Mouse (Mus musculus): ENCODE results near the gene Desi2. TPM values are rescaled to one million over a fixed set of nuclear protein-coding genes. Genes with fewer than 3 reads are reported as not detected.
"Not testable (repeated sequence)": the region's sequence is repeated elsewhere in the genome, so short reads cannot be mapped to it uniquely, and the experiment has no call there.

The Desi2 gene
- polyA plus RNA-seq, 1 experiment from 2014 or later = 18.2 TPM

- H3K4me3 ChIP-seq (ENCODE audit: low read depth, low read length) = no peak overlapping the region
- no peak for DNase-seq (ENCODE audit: low spot score)
- no peaks in the 10 kb centered on the region for H3K36me3 ChIP-seq (ENCODE audit: control insufficient read depth, insufficient read depth, low read length)
- H3K4me1 ChIP-seq (replicated peaks; ENCODE audit: control insufficient read depth, insufficient read depth, low read length) = no peaks in the 10 kb centered on the region
- no peak overlapping the region for H3K27ac ChIP-seq (ENCODE audit: low read depth, low read length)
- H3K27me3 ChIP-seq (ENCODE audit: control insufficient read depth, insufficient read depth, low read length) = no peaks in the 10 kb centered on the region
- no peak for ATAC-seq (ENCODE audit: low FRiP score)
- H3K4me2 ChIP-seq (replicated peaks; ENCODE audit: low read depth, low read length) = no peak overlapping the region
- no peak overlapping the region for H3K9ac ChIP-seq (ENCODE audit: low read depth, low read length)
- H3K9me3 ChIP-seq (ENCODE audit: control insufficient read depth, low read length) = no peaks in the 10 kb centered on the region
Measured at GRCm38 (mm10) chr1:178209966-178210365, 22.7 kb downstream of the Desi2 start.

GRCm38 (mm10) chr1:178217157-178217556 lies 29.9 kb downstream of the Desi2 start:
- no peaks in the 10 kb centered on the region for H3K36me3 ChIP-seq (ENCODE audit: control insufficient read depth, insufficient read depth, low read length)
- no peak overlapping the region for H3K4me3 ChIP-seq (ENCODE audit: low read depth, low read length)
- no peaks in the 10 kb centered on the region for H3K27me3 ChIP-seq (ENCODE audit: control insufficient read depth, insufficient read depth, low read length)
- no peaks in the 10 kb centered on the region for H3K4me1 ChIP-seq (replicated peaks; ENCODE audit: control insufficient read depth, insufficient read depth, low read length)
- no peaks in the 10 kb centered on the region for H3K9me3 ChIP-seq (ENCODE audit: control insufficient read depth, low read length)
- no peak overlapping the region for H3K9ac ChIP-seq (ENCODE audit: low read depth, low read length)
- no peak overlapping the region for H3K27ac ChIP-seq (ENCODE audit: low read depth, low read length)
- DNase-seq (ENCODE audit: low spot score) (no peak), ATAC-seq (ENCODE audit: low FRiP score) (no peak)
- no peak overlapping the region for H3K4me2 ChIP-seq (replicated peaks; ENCODE audit: low read depth, low read length)

- no peak overlapping the region for H3K9ac ChIP-seq (ENCODE audit: low read depth, low read length)
- no peak for DNase-seq (ENCODE audit: low spot score)
- no peaks in the 10 kb centered on the region for H3K9me3 ChIP-seq (ENCODE audit: control insufficient read depth, low read length)
- no peaks in the 10 kb centered on the region for H3K4me1 ChIP-seq (replicated peaks; ENCODE audit: control insufficient read depth, insufficient read depth, low read length)
- no peak overlapping the region for H3K27ac ChIP-seq (ENCODE audit: low read depth, low read length)
- no peak overlapping the region for H3K4me3 ChIP-seq (ENCODE audit: low read depth, low read length)
- H3K4me2 ChIP-seq (replicated peaks; ENCODE audit: low read depth, low read length) = no peak overlapping the region
- H3K36me3 ChIP-seq (ENCODE audit: control insufficient read depth, insufficient read depth, low read length) = no peaks in the 10 kb centered on the region
- no peak for ATAC-seq (ENCODE audit: low FRiP score)
- H3K27me3 ChIP-seq (ENCODE audit: control insufficient read depth, insufficient read depth, low read length) = no peaks in the 10 kb centered on the region
Measured at GRCm38 (mm10) chr1:178218305-178218704, 31.1 kb downstream of the Desi2 start.

- H3K4me1 ChIP-seq (replicated peaks; ENCODE audit: control insufficient read depth, insufficient read depth, low read length) = no peaks in the 10 kb centered on the region
- WGBS = 87% methylated on average over 5 of the region's 5 CpGs
- H3K36me3 ChIP-seq (ENCODE audit: control insufficient read depth, insufficient read depth, low read length) = no peaks in the 10 kb centered on the region
- DNase-seq (ENCODE audit: low spot score) = no peak
- no peak overlapping the region for H3K27ac ChIP-seq (ENCODE audit: low read depth, low read length)
- no peaks in the 10 kb centered on the region for H3K9me3 ChIP-seq (ENCODE audit: control insufficient read depth, low read length)
- no peak overlapping the region for H3K4me3 ChIP-seq (ENCODE audit: low read depth, low read length)
- H3K27me3 ChIP-seq (ENCODE audit: control insufficient read depth, insufficient read depth, low read length) = no peaks in the 10 kb centered on the region
- no peak for ATAC-seq (ENCODE audit: low FRiP score)
- no peak overlapping the region for H3K4me2 ChIP-seq (replicated peaks; ENCODE audit: low read depth, low read length)
- H3K9ac ChIP-seq (ENCODE audit: low read depth, low read length) = no peak overlapping the region
Measured at GRCm38 (mm10) chr1:178219166-178220077, 32.2 kb downstream of the Desi2 start.

GRCm38 (mm10) chr1:178228888-178229287 lies 41.7 kb downstream of the Desi2 start:
- H3K9ac ChIP-seq (ENCODE audit: low read depth, low read length); H3K4me2 ChIP-seq (replicated peaks; ENCODE audit: low read depth, low read length); DNase-seq (ENCODE audit: low spot score); H3K4me1 ChIP-seq (replicated peaks; ENCODE audit: control insufficient read depth, insufficient read depth, low read length); ATAC-seq (ENCODE audit: low FRiP score); H3K27ac ChIP-seq (ENCODE audit: low read depth, low read length); H3K4me3 ChIP-seq (ENCODE audit: low read depth, low read length); H3K36me3 ChIP-seq (ENCODE audit: control insufficient read depth, insufficient read depth, low read length); H3K9me3 ChIP-seq (ENCODE audit: control insufficient read depth, low read length); H3K27me3 ChIP-seq (ENCODE audit: control insufficient read depth, insufficient read depth, low read length): not testable (repeated sequence)
- WGBS = 94% methylated on average over 4 of the region's 4 CpGs

GRCm38 (mm10) chr1:178234109-178234508 lies 46.9 kb downstream of the Desi2 start:
- Histone ChIP-seq H3K4me1 (replicated peaks; ENCODE audit: control insufficient read depth, insufficient read depth, low read length) (no peaks in the 10 kb centered on the region), H3K9ac (ENCODE audit: low read depth, low read length) (no peak overlapping the region), H3K4me3 (ENCODE audit: low read depth, low read length) (no peak overlapping the region), H3K36me3 (ENCODE audit: control insufficient read depth, insufficient read depth, low read length) (no peaks in the 10 kb centered on the region), H3K27me3 (ENCODE audit: control insufficient read depth, insufficient read depth, low read length) (no peaks in the 10 kb centered on the region), H3K27ac (ENCODE audit: low read depth, low read length) (no peak overlapping the region), H3K9me3 (ENCODE audit: control insufficient read depth, low read length) (no peaks in the 10 kb centered on the region), H3K4me2 (replicated peaks; ENCODE audit: low read depth, low read length) (no peak overlapping the region)
- no peak for ATAC-seq (ENCODE audit: low FRiP score)
- no peak for DNase-seq (ENCODE audit: low spot score)
- 96% methylated on average over 3 of the region's 3 CpGs for WGBS

- WGBS = 76% methylated on average over 2 of the region's 2 CpGs
- ATAC-seq (ENCODE audit: low FRiP score) = no peak
Measured at GRCm38 (mm10) chr1:178235919-178236466, 48.8 kb downstream of the Desi2 start.

GRCm38 (mm10) chr1:178238676-178239075 lies 51.5 kb downstream of the Desi2 start:
- no peak overlapping the region for H3K27ac ChIP-seq (ENCODE audit: low read depth, low read length)
- no peak for DNase-seq (ENCODE audit: low spot score)
- no peaks in the 10 kb centered on the region for H3K4me1 ChIP-seq (replicated peaks; ENCODE audit: control insufficient read depth, insufficient read depth, low read length)
- no peak overlapping the region for H3K4me2 ChIP-seq (replicated peaks; ENCODE audit: low read depth, low read length)
- no peak for ATAC-seq (ENCODE audit: low FRiP score)
- H3K9ac ChIP-seq (ENCODE audit: low read depth, low read length) = no peak overlapping the region
- H3K36me3 ChIP-seq (ENCODE audit: control insufficient read depth, insufficient read depth, low read length) = no peaks in the 10 kb centered on the region
- no peaks in the 10 kb centered on the region for H3K27me3 ChIP-seq (ENCODE audit: control insufficient read depth, insufficient read depth, low read length)
- WGBS = 86% methylated on average over 1 of the region's 1 CpGs
- no peaks in the 10 kb centered on the region for H3K9me3 ChIP-seq (ENCODE audit: control insufficient read depth, low read length)
- no peak overlapping the region for H3K4me3 ChIP-seq (ENCODE audit: low read depth, low read length)

More at GRCm38 (mm10) chr1:178235919-178236466, 48.8 kb downstream of the Desi2 start:
- Histone ChIP-seq H3K9ac (ENCODE audit: low read depth, low read length) (no peak overlapping the region), H3K9me3 (ENCODE audit: control insufficient read depth, low read length) (no peaks in the 10 kb centered on the region), H3K4me3 (ENCODE audit: low read depth, low read length) (no peak overlapping the region), H3K4me2 (replicated peaks; ENCODE audit: low read depth, low read length) (no peak overlapping the region), H3K4me1 (replicated peaks; ENCODE audit: control insufficient read depth, insufficient read depth, low read length) (no peaks in the 10 kb centered on the region), H3K36me3 (ENCODE audit: control insufficient read depth, insufficient read depth, low read length) (no peaks in the 10 kb centered on the region), H3K27ac (ENCODE audit: low read depth, low read length) (no peak overlapping the region), H3K27me3 (ENCODE audit: control insufficient read depth, insufficient read depth, low read length) (no peaks in the 10 kb centered on the region)
- DNase-seq (ENCODE audit: low spot score) = no peak

Data from hindbrain, embryonic 11.5 days (tissue).